Mouse (Mus musculus) layer of hippocampus, adult 8-10 months (tissue): ENCODE measurements at regions not wholly inside any gene's neighbourhood (a gene's known extent, or its start where the extent isn't known, plus 50 kb on each side); places are given as distances from the start of the nearest gene placed in this dataset.

Experiments used
- DNase-seq, 2 experiments: peaks; one replicate each; pipeline ENCODE4 v3.0.0; 2022; ENCODE audit warnings: low spot score in 2 of 2

GRCm38 (mm10) chr1:132820136-132820535, 59.9 kb upstream of the Lrrn2 start:
- no peak for DNase-seq

GRCm38 (mm10) chr1:132818296-132818695, 61.8 kb upstream of the Lrrn2 start:
- DNase-seq: no peak

GRCm38 (mm10) chr1:132817366-132817765, 62.7 kb upstream of the Lrrn2 start:
- no peak for DNase-seq

GRCm38 (mm10) chr1:132805543-132805942, 63.9 kb upstream of the Nfasc start:
- DNase-seq: no peak

GRCm38 (mm10) chr1:132803842-132804241, 62.2 kb upstream of the Nfasc start:
- DNase-seq: no peak

- DNase-seq: peak in 1 of 2 experiments; percentile 36
These were observed 60.8 kb upstream of the Nfasc start for GRCm38 (mm10) chr1:132802380-132802779.

- DNase-seq: no peak
These were observed 58.7 kb upstream of the Nfasc start for GRCm38 (mm10) chr1:132800285-132800684.

- DNase-seq: no peak
These were observed 57.7 kb upstream of the Nfasc start for GRCm38 (mm10) chr1:132799258-132799657.

GRCm38 (mm10) chr1:132794462-132794861, 52.9 kb upstream of the Nfasc start:
- no peak for DNase-seq
